Mouse (Mus musculus) forebrain, postnatal 0 days (tissue): Measurements from ENCODE around the gene Tprn. TPM values are rescaled to one million over a fixed set of nuclear protein-coding genes. Genes with fewer than 3 reads are reported as not detected.

Experiments
- ATAC-seq: fragments of 200-750 bp; cut with Nextera tagmentation; 2 replicates; pipeline ENCODE4 v1.8.0; 2017; ENCODE audit warnings: mild to moderate bottlenecking, moderate library complexity
- DNase-seq: peaks from one replicate; pipeline ENCODE4 v3.0.0-alpha.2; 2015
- H3K27ac ChIP-seq: fragments of 300-500 bp; sonication (generic); 2 replicates; pipeline ENCODE4 v1.5.1; 2014; ENCODE audit warnings: low read depth, mild to moderate bottlenecking, antibody characterized with exemption, low read length, moderate library complexity, mixed read lengths
- H3K27me3 ChIP-seq: fragments of 300-500 bp; sonication (generic); 2 replicates; pipeline ENCODE4 v1.6.1; 2014; ENCODE audit warnings: mild to moderate bottlenecking, low read length, mixed read lengths; ENCODE audit not compliant: insufficient read depth
- H3K36me3 ChIP-seq: fragments of 300-500 bp; sonication (generic); 2 replicates; pipeline ENCODE4 v1.6.1; 2014; ENCODE audit warnings: mild to moderate bottlenecking, moderate library complexity; ENCODE audit not compliant: insufficient read depth
- H3K4me1 ChIP-seq: fragments of 300-500 bp; sonication (generic); 2 replicates; pipeline ENCODE4 v1.6.1; 2014; ENCODE audit warnings: antibody characterized with exemption; ENCODE audit not compliant: insufficient read depth
- H3K4me2 ChIP-seq: fragments of 300-500 bp; sonication (generic); 2 replicates; pipeline ENCODE4 v1.6.1; 2014; ENCODE audit warnings: low read depth, mild to moderate bottlenecking, moderate library complexity
- H3K4me3 ChIP-seq: fragments of 300-500 bp; sonication (generic); 2 replicates; pipeline ENCODE4 v1.5.1; 2014; ENCODE audit warnings: low read depth, low read length, mixed read lengths
- H3K9ac ChIP-seq: fragments of 300-500 bp; sonication (generic); 2 replicates; pipeline ENCODE4 v1.6.1; 2014; ENCODE audit warnings: mild to moderate bottlenecking
- H3K9me3 ChIP-seq: fragments of 300-500 bp; sonication (generic); 2 replicates; pipeline ENCODE4 v1.6.1; 2016; ENCODE audit warnings: low read length
- CTCF ChIP-seq: sonication (generic); IDR thresholded peaks from 2 replicates; pipeline ENCODE4 v1.5.1; 2016; ENCODE audit warnings: antibody characterized with exemption, control low read depth, low read depth
- WGBS: fragments of 180-500 bp; shearing (Covaris S2); extraction: QIAGEN DNeasy Blood & Tissue Kit; methylation state at CpG from one replicate; pipeline ENCODE4 v1.1.7; 2014; 5-methylcytosine and 5-hydroxymethylcytosine counted together
- polyA plus RNA-seq: library from polyadenylated mRNA; unstranded; fragments of >200 nt; fragmentation: Nextera tagmentation; extraction: Ambion mirVana; gene quantifications from 2 replicates; pipeline ENCODE4 v1.2.1, GENCODE M21; 2015
- total RNA-seq: library from RNA; depleted of rRNA; stranded (reverse); fragments of >200 nt; gene quantifications from 2 replicates; pipeline ENCODE4 v1.2.3, GENCODE M21; 2014

The Tprn gene
- total and polyA plus RNA-seq, 2 experiments from 2014 or later, result 18.1 to 18.8 TPM

DNA sequence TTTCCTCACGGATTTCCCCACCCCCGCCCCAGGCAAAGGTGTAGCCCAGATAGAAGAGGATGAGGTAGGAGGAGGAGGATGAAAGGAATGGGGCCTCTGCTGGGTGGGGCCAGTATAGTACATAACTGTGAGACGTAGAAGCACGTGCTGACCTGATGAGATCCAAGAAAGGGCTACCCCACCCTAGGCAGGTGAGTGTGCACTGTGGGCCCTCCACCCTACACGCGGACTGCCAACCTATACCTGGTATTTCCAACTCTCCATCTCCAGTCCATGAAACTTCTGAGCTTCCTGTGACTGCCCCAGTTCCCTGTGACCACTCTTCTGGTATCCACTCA is 21.0 kb upstream of the Tprn start:
- DNase-seq, result no peak
- ATAC-seq, result peak; percentile 0; the same call in 1 of the 2 replicates
- peaks cover 24% of the 10 kb centered on the region for H3K36me3 ChIP-seq
- H3K4me2 ChIP-seq, result peak overlapping the region; percentile 89
- H3K9ac ChIP-seq, result peak overlapping the region; percentile 79
- no peaks in the 10 kb centered on the region for H3K9me3 ChIP-seq
- H3K27me3 ChIP-seq, result no peaks in the 10 kb centered on the region
- TF ChIP-seq CTCF, result no peak
- WGBS, result 16% methylated on average over 6 of the region's 6 CpGs
- H3K4me1 ChIP-seq, result peaks cover 6% of the 10 kb centered on the region
- peak overlapping the region; percentile 70 for H3K4me3 ChIP-seq
- H3K27ac ChIP-seq, result peak overlapping the region; percentile 82; the same call in 1 of the 2 replicates

DNA sequence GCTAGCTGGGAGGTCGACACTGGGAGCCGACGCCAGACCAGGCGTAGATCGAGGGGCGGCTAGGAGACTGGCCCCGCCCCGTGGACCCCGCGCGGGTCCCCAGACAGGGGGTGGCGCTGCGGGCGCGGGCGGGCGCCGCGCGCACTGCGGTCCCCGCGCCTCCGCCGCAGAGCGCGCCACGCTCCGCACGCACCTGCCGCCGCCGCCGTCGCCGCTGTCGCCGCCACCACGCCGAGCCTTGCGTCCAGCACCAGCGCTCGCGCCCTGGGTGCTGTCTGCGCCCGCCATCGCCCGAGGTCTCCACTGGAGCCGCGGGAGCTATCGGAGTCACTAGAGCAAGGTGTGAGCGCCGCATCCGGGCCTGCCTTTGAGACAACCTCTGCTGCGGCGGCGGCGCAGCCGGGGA is 20.3 kb upstream of the Tprn start, which contains the start of the genes Rnf208 and Cysrt1:
TSS of gene Rnf208 (plus strand) at position 155 of the 406 bp plus-strand sequence.
TSS of gene Cysrt1 (minus strand) at position 352 of the 406 bp plus-strand sequence.
- WGBS, result under 1% methylated on average over 59 of the region's 59 CpGs
- H3K27ac ChIP-seq, result peak within 1 kb of the TSS; percentile 82

DNA sequence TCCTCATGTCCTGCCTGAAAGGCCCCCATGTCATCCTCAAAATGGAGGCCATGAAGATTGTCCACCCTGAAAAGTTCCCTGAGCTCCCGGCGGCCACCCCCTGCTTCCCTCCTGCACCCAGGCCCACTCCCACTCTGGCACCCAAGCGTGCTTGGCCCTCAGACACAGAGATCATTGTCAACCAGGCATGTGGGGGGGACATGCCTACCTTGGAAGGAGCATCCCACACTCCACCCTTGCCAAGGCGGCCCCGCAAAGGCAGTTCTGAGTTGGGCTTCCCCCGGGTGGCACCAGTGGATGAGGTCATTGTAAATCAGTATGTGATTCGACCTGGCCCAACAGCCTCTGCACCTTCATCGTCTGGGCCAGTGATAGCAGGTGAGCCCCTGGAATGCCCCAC is 19.1 kb upstream of the Tprn start:
- no peak for DNase-seq
- peak overlapping the region; percentile 89 for H3K4me2 ChIP-seq
- no peaks in the 10 kb centered on the region for H3K27me3 ChIP-seq
- no peak overlapping the region for H3K27ac ChIP-seq
- peak overlapping the region; percentile 70; the same call in 1 of the 2 replicates for H3K4me3 ChIP-seq
- 79% methylated on average over 8 of the region's 8 CpGs for WGBS
- TF ChIP-seq CTCF, result no peak
- no peaks in the 10 kb centered on the region for H3K9me3 ChIP-seq
- H3K36me3 ChIP-seq, result peaks cover 34% of the 10 kb centered on the region
- no peak for ATAC-seq
- peaks cover 6% of the 10 kb centered on the region for H3K4me1 ChIP-seq
- peak overlapping the region; percentile 79 for H3K9ac ChIP-seq

More for the DNA sequence above, 20.3 kb upstream of the Tprn start, which contains the start of the genes Rnf208 and Cysrt1:
- Histone ChIP-seq H3K27me3 (no peaks in the 10 kb centered on the region), H3K9me3 (no peaks in the 10 kb centered on the region), H3K9ac (peak within 1 kb of the TSS; percentile 79), H3K36me3 (peaks cover 26% of the 10 kb centered on the region), H3K4me2 (peak within 1 kb of the TSS; percentile 89), H3K4me3 (peak within 1 kb of the TSS; percentile 70), H3K4me1 (peaks cover 6% of the 10 kb centered on the region)
- TF ChIP-seq CTCF, result no peak; the same call in 1 of the 2 replicates
- DNase-seq (peak; percentile 75), ATAC-seq (peak; percentile 74)

DNA sequence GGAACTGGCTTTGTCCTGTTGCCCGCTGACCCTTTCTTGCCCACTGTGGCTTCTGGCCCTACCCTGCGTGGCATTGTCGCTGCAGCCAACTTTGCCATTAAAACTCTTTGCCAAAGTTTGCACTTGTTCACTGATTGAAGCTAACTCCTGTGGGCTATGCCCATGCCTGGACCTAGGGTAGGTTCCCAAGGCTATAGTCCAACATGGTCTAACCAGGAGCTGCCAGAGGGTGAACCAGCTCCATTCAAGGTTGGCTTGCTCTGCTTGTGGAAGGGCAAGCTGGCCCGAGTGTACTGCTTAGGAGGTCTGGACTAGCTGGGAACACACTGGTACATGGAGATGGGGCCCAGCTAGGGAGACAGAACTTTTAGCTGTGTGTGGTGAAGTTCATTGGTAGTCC is 18.3 kb upstream of the Tprn start:
- H3K9ac ChIP-seq, result no peak overlapping the region
- no peaks in the 10 kb centered on the region for H3K27me3 ChIP-seq
- H3K27ac ChIP-seq, result no peak overlapping the region
- no peak overlapping the region for H3K4me3 ChIP-seq
- H3K36me3 ChIP-seq, result peaks cover 38% of the 10 kb centered on the region
- WGBS, result 91% methylated on average over 4 of the region's 4 CpGs
- H3K4me1 ChIP-seq, result peaks cover 6% of the 10 kb centered on the region
- no peak for TF ChIP-seq CTCF
- DNase-seq (no peak), ATAC-seq (no peak)
- H3K9me3 ChIP-seq, result no peaks in the 10 kb centered on the region
- H3K4me2 ChIP-seq, result no peak overlapping the region

DNA sequence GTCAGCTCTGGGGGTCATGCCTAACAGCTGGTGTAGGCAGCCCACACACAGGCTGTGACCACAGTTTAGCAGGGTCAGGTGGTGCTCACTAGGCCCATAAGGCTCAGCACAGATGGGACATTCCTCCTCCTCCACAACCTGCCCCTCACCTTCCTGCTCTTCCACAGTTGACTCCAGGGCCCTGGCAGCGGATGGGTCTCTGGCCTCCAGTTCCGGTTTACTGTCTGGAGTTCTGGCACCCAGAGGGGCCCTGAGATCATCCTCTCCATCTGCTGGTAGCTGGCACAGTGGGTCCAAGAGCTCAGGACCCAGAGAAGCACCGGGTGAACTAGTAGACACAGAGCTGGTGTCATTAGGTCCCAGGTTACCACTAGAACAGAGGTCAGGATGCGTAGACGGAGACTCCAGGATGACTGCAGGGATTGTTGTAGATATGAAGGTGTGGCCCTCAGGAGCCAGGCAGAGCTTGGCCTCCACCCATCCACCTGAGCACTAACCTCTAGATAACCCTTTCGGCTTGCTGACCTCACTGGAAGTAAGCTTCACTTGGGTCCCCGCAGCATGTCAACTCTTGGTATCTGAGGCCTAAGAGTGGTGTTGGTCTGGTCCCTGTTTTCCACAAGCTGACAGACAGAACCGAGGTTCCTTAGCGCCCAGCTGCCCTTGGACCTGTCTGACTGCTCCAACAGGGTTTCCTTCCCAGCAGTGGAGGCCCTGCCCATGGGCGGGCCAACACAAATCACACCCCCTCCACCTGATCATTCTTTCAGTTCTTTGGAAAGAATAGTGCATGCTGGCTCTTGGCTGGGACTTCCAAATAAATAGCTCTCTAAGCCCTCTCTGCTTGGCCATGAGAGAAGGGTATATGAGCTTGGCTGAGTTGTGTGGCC is 16.0 kb upstream of the Tprn start, which contains the start of gene AL732309.1:
TSS of gene AL732309.1 (minus strand) at position 681 of the 890 bp plus-strand sequence.
- Histone ChIP-seq H3K27me3 (no peaks in the 10 kb centered on the region), H3K4me1 (peaks cover 3% of the 10 kb centered on the region; the same call in 1 of the 2 replicates), H3K27ac (no peak within 1 kb of the TSS), H3K4me3 (no peak within 1 kb of the TSS), H3K36me3 (peaks cover 53% of the 10 kb centered on the region), H3K4me2 (no peak within 1 kb of the TSS), H3K9me3 (no peaks in the 10 kb centered on the region), H3K9ac (no peak within 1 kb of the TSS)
- ATAC-seq, result no peak
- no peak for TF ChIP-seq CTCF
- 92% methylated on average over 10 of the region's 10 CpGs for WGBS
- no peak for DNase-seq

DNA sequence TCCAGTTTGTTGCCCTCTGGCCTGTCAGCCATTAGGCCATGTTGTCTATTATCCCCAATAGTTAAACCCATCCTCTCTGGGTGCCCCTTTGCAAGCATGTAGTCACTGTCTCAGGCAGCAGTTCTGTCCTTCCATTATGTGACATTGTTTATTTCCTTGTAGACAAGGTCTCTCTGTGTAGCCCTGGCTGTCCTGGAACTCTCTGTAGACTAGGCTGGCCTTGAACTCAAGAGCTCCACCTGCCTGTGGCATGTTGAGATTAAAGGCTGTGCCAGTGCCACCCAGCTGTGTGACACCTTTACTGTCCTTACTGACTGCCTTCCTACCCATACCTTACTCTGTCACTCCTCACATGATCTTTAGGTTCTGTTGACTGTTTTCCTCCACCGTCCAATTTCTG is 10.1 kb upstream of the Tprn start:
- peaks cover 32% of the 10 kb centered on the region for H3K36me3 ChIP-seq
- H3K27ac ChIP-seq, result no peak overlapping the region
- no peak for ATAC-seq
- WGBS, result 71% methylated on average over 1 of the region's 1 CpGs
- H3K4me3 ChIP-seq, result no peak overlapping the region
- DNase-seq, result no peak
- TF ChIP-seq CTCF, result peak; percentile 49
- H3K9ac ChIP-seq, result no peak overlapping the region
- peaks cover 10% of the 10 kb centered on the region; the same call in 1 of the 2 replicates for H3K4me1 ChIP-seq
- H3K27me3 ChIP-seq, result no peaks in the 10 kb centered on the region
- no peak overlapping the region for H3K4me2 ChIP-seq
- H3K9me3 ChIP-seq, result no peaks in the 10 kb centered on the region
